In the genomic region with DNA sequence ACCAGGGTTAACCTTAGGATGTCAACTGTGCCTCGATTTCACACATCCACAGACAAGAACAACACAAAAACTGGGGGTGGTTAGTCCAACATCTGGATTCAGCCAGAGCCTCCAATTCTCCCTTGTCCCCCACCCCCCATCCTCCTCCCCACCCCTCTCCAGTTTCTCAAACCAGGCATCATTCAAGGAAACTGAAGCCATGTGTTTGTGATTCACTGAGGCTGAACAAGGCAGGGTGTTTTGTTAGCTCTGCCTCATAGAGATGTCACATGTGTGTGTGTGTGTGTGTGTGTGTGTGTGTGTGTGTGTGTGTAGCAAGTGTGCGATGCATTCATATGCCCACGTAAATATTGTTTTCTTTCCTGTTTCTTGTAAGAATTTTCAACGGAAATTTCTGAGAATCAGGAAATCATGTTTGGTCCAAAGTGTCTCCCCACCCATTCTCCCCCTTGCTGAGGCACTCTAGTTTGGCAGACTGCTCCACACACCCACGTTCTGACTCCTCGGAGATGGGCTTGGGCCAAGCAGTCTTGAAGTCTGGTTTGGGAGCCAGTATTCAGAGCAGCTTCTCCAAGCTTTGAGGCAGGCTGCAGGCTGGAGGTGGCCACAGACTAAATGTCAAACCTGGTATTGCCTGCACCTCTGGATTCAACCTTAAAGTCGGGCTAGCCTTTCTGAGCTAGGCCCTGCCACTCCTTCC, we compare ENCODE assay signal across 8 mouse cellular contexts. TPM values are rescaled to one million over a fixed set of nuclear protein-coding genes. Genes with fewer than 3 reads are reported as not detected.
DNase-seq lines count a peak whose midpoint lies in the region; ATAC-seq and TF ChIP-seq lines count a peak whose summit lies in the region.
"Had no signal": no experiment of that assay in that cellular context is flagged by ENCODE, and none has a peak within 500 bp of the region (broad histone marks: within the 10 kb centered on the region; RNA-seq: fewer than 3 reads in every experiment).

No protein-coding gene starts in this region.

- H3K4me3 ChIP-seq in lung, embryonic 14.5 days (ENCODE audit: low read depth, low read length), result no peak overlapping the region
- no peak overlapping the region for H3K4me3 ChIP-seq in stomach, postnatal 0 days (ENCODE audit: low read depth, low read length)
- no peak overlapping the region for H3K4me3 ChIP-seq in thymus, adult 2 months (ENCODE audit: control insufficient read depth, insufficient read depth, low read length)
- H3K4me3 ChIP-seq: liver, embryonic 13.5 days had no signal

- no peak for TF ChIP-seq CTCF in lung, embryonic 14.5 days (IDR thresholded peaks at IDR 0.05; ENCODE audit: low read depth)
- TF ChIP-seq CTCF in stomach, postnatal 0 days (IDR thresholded peaks at IDR 0.05; ENCODE audit: low read depth), result peak; percentile 5; the same call in 1 of the 2 replicates
- TF ChIP-seq CTCF in thymus, adult 2 months (IDR thresholded peaks at IDR 0.05; ENCODE audit: borderline replicate concordance, control insufficient read depth, extremely low read depth, insufficient read depth, low read length, poor library complexity), result no peak

- H3K27me3 ChIP-seq in lung, embryonic 14.5 days (ENCODE audit: insufficient read depth, low read length), result no peaks in the 10 kb centered on the region
- no peaks in the 10 kb centered on the region for H3K27me3 ChIP-seq in stomach, postnatal 0 days (ENCODE audit: control insufficient read depth, insufficient read depth, low read length)
- H3K27me3 ChIP-seq in thymus, adult 2 months (ENCODE audit: control insufficient read depth, insufficient read depth, low read length), result no peaks in the 10 kb centered on the region

- no peak for TF ChIP-seq POLR2A in thymus, adult 2 months (IDR thresholded peaks at IDR 0.05; ENCODE audit: control insufficient read depth, extremely low read depth, insufficient read depth, low read length, poor library complexity)

- peak; percentile 19 for DNase-seq in adrenal gland, adult 8-10 months
- peak; percentile 10 for DNase-seq in embryo, embryonic 9.5 days (ENCODE audit: extremely low spot score)
- peak; percentile 73 to 86 for DNase-seq in heart, adult 9 months (ENCODE audit: low spot score in 2 of 2)
- peak; percentile 76 to 83 for DNase-seq in layer of hippocampus, adult 18-20 months (ENCODE audit: low spot score in 2 of 2)
- peak; percentile 70 for DNase-seq in lung, embryonic 14.5 days
- peak; percentile 51 for DNase-seq in stomach, postnatal 0 days (ENCODE audit: low spot score)
- no peak for DNase-seq in thymus, adult 2 months
- DNase-seq: liver, embryonic 13.5 days had no signal

- H3K27ac ChIP-seq in lung, embryonic 14.5 days (ENCODE audit: low read depth), result peak overlapping the region; percentile 56; the same call in 1 of the 2 replicates
- peak overlapping the region; percentile 4; the same call in 1 of the 2 replicates for H3K27ac ChIP-seq in stomach, postnatal 0 days (replicated peaks)
- no peak overlapping the region for H3K27ac ChIP-seq in thymus, adult 2 months (ENCODE audit: control insufficient read depth, insufficient read depth, low read length)
- H3K27ac ChIP-seq: liver, embryonic 13.5 days had no signal

- peak; percentile 58; the same call in 1 of the 2 replicates for ATAC-seq in lung, embryonic 14.5 days (ENCODE audit: insufficient read depth)
- ATAC-seq in stomach, postnatal 0 days (ENCODE audit: low FRiP score, low TSS enrichment), result peak; percentile 71; the same call in 1 of the 2 replicates

- TF ChIP-seq EP300 in stomach, postnatal 0 days (optimal IDR thresholded peaks at IDR 0.05), result no peak

- no peaks in the 10 kb centered on the region for H3K4me1 ChIP-seq in lung, embryonic 14.5 days (ENCODE audit: insufficient read depth)
- no peaks in the 10 kb centered on the region; the same call in 1 of the 2 replicates for H3K4me1 ChIP-seq in stomach, postnatal 0 days (replicated peaks; ENCODE audit: control insufficient read depth, insufficient read depth)
- no peaks in the 10 kb centered on the region for H3K4me1 ChIP-seq in thymus, adult 2 months (replicated peaks; ENCODE audit: control insufficient read depth, insufficient read depth, low read length)
- H3K4me1 ChIP-seq: liver, embryonic 13.5 days had no signal

- no peak overlapping the region for H3K9ac ChIP-seq in lung, embryonic 14.5 days
- H3K9ac ChIP-seq in stomach, postnatal 0 days (ENCODE audit: low read length), result no peak overlapping the region
- H3K9ac ChIP-seq: liver, embryonic 13.5 days had no signal

- 49% methylated on average over 7 of the region's 7 CpGs for WGBS in lung, embryonic 14.5 days
- WGBS in stomach, postnatal 0 days, result 35% methylated on average over 7 of the region's 7 CpGs
- WGBS in thymus, adult 2 months, result 72% methylated on average over 7 of the region's 7 CpGs

- H3K4me2 ChIP-seq in lung, embryonic 14.5 days, result no peak overlapping the region
- no peak overlapping the region for H3K4me2 ChIP-seq in stomach, postnatal 0 days (replicated peaks; ENCODE audit: low read depth)
- H3K4me2 ChIP-seq: liver, embryonic 13.5 days had no signal

- H3K36me3 ChIP-seq in lung, embryonic 14.5 days (ENCODE audit: insufficient read depth), result no peaks in the 10 kb centered on the region
- no peaks in the 10 kb centered on the region for H3K36me3 ChIP-seq in stomach, postnatal 0 days (ENCODE audit: control insufficient read depth, insufficient read depth, low read length)
- no peaks in the 10 kb centered on the region for H3K36me3 ChIP-seq in thymus, adult 2 months (ENCODE audit: control insufficient read depth, insufficient read depth, low read length)
- H3K36me3 ChIP-seq: liver, embryonic 13.5 days had no signal

- no peaks in the 10 kb centered on the region for H3K9me3 ChIP-seq in lung, embryonic 14.5 days (ENCODE audit: low read depth, low read length)
- H3K9me3 ChIP-seq in stomach, postnatal 0 days (ENCODE audit: control insufficient read depth, low read length), result no peaks in the 10 kb centered on the region
- H3K9me3 ChIP-seq: liver, embryonic 13.5 days had no signal

RNA-seq across cellular contexts. Expression of a gene that starts 16.3 kb away (rescaled TPM):
- total RNA-seq in adrenal gland, adult 8-10 months (2022), result under 1 TPM; 0.35 to 0.73 (median 0.49) TPM
- total RNA-seq in layer of hippocampus, adult 18-20 months (2021), result not detected
- polyA plus RNA-seq in lung, embryonic 14.5 days (2014; fragmentation: Nextera tagmentation; extraction: Ambion mirVana), result 0.05 and 0.09 TPM in 2 replicates
- polyA plus RNA-seq in stomach, postnatal 0 days (2015; fragmentation: Nextera tagmentation; extraction: Ambion mirVana), result 0.07 and 0.10 TPM in 2 replicates
- polyA plus RNA-seq in thymus, adult 2 months (2012; rRNA removed), result 0.18 and 0.23 TPM in 2 replicates
- polyA plus RNA-seq: liver, embryonic 13.5 days had no signal
